Mouse (Mus musculus) forebrain, embryonic 16.5 days (tissue): Measurements from ENCODE around the gene Cav2. TPM values are rescaled to one million over a fixed set of nuclear protein-coding genes. Genes with fewer than 3 reads are reported as not detected.

Source experiments
- ATAC-seq: fragments of 200-750 bp; cut with Nextera tagmentation; 2 replicates; pipeline ENCODE4 v1.8.0; 2017; ENCODE audit warnings: mild to moderate bottlenecking, moderate library complexity
- H3K27ac ChIP-seq: fragments of 300-500 bp; sonication (generic); 2 replicates; pipeline ENCODE4 v1.5.1; 2014; ENCODE audit warnings: low read length, control low read depth
- H3K27me3 ChIP-seq: fragments of 300-500 bp; sonication (generic); replicated peaks from 2 replicates; pipeline ENCODE4 v1.6.1; 2014; ENCODE audit warnings: low read length; ENCODE audit not compliant: control insufficient read depth, insufficient read depth
- H3K36me3 ChIP-seq: fragments of 300-500 bp; sonication (generic); 2 replicates; pipeline ENCODE4 v1.6.1; 2014; ENCODE audit not compliant: control insufficient read depth, insufficient read depth
- H3K4me1 ChIP-seq: fragments of 300-500 bp; sonication (generic); replicated peaks from 2 replicates; pipeline ENCODE4 v1.6.1; 2014; ENCODE audit warnings: low read length; ENCODE audit not compliant: control insufficient read depth, insufficient read depth
- H3K4me2 ChIP-seq: fragments of 300-500 bp; sonication (generic); 2 replicates; pipeline ENCODE4 v1.6.1; 2014; ENCODE audit warnings: mild to moderate bottlenecking, low read length, control low read depth
- H3K4me3 ChIP-seq: fragments of 300-500 bp; sonication (generic); replicated peaks from 2 replicates; pipeline ENCODE4 v1.5.1; 2014; ENCODE audit warnings: mild to moderate bottlenecking, low read length, control low read depth
- H3K9ac ChIP-seq: fragments of 300-500 bp; sonication (generic); replicated peaks from 2 replicates; pipeline ENCODE4 v1.6.1; 2014; ENCODE audit warnings: low read depth, low read length, control low read depth
- H3K9me3 ChIP-seq: fragments of 300-500 bp; sonication (generic); 2 replicates; pipeline ENCODE4 v1.6.1; 2016; ENCODE audit warnings: low read length; ENCODE audit not compliant: control insufficient read depth
- WGBS: fragments of 180-500 bp; shearing (Covaris S2); extraction: QIAGEN DNeasy Blood & Tissue Kit; methylation state at CpG from one replicate; pipeline ENCODE4 v1.1.7; 2014; 5-methylcytosine and 5-hydroxymethylcytosine counted together
- polyA plus RNA-seq: library from polyadenylated mRNA; unstranded; fragments of >200 nt; fragmentation: Nextera tagmentation; extraction: Ambion mirVana; gene quantifications from 2 replicates; pipeline ENCODE4 v1.2.1, GENCODE M21; 2015

Cav2 gene
- polyA plus RNA-seq = 12.2 and 17.4 TPM in 2 replicates

- Histone ChIP-seq H3K9ac (peak within 1 kb of the TSS; percentile 76), H3K27me3 (no peaks in the 10 kb centered on the region), H3K4me1 (peaks cover 12% of the 10 kb centered on the region), H3K27ac (no peak within 1 kb of the TSS), H3K9me3 (no peaks in the 10 kb centered on the region), H3K4me3 (peak within 1 kb of the TSS; percentile 64), H3K4me2 (peak within 1 kb of the TSS; percentile 99), H3K36me3 (no peaks in the 10 kb centered on the region)
- WGBS = 1% methylated on average over 39 of the region's 40 CpGs
- peak; percentile 94 for ATAC-seq
These were observed at the start of gene Cav2 for GRCm38 (mm10) chr6:17280939-17281756. Gene Cav2, plus strand, starts transcription at chr6:17281185.

- H3K4me3 ChIP-seq = no peak overlapping the region
- 96% methylated on average over 1 of the region's 1 CpGs for WGBS
- ATAC-seq = no peak
- no peaks in the 10 kb centered on the region for H3K9me3 ChIP-seq
- no peak overlapping the region for H3K27ac ChIP-seq
- H3K4me1 ChIP-seq = no peaks in the 10 kb centered on the region
- no peak overlapping the region for H3K9ac ChIP-seq
- no peak overlapping the region for H3K4me2 ChIP-seq
- H3K27me3 ChIP-seq = no peaks in the 10 kb centered on the region
- no peaks in the 10 kb centered on the region for H3K36me3 ChIP-seq
These were observed 41.3 kb upstream of the Cav2 start for GRCm38 (mm10) chr6:17239693-17240092.

GRCm38 (mm10) chr6:17241013-17241412 is 40.0 kb upstream of the Cav2 start:
- H3K4me1 ChIP-seq = no peaks in the 10 kb centered on the region
- no peak overlapping the region for H3K27ac ChIP-seq
- H3K27me3 ChIP-seq = no peaks in the 10 kb centered on the region
- no peak overlapping the region for H3K9ac ChIP-seq
- H3K4me3 ChIP-seq = no peak overlapping the region
- no peaks in the 10 kb centered on the region for H3K36me3 ChIP-seq
- WGBS = 91% methylated on average over 1 of the region's 1 CpGs
- no peaks in the 10 kb centered on the region for H3K9me3 ChIP-seq
- no peak overlapping the region for H3K4me2 ChIP-seq
- ATAC-seq = no peak

GRCm38 (mm10) chr6:17246959-17247358 is 34.0 kb upstream of the Cav2 start:
- 0 out of 2 replicates have a peak, but pooled peaks cover 2% of the 10 kb centered on the region for H3K9me3 ChIP-seq
- H3K27ac ChIP-seq = no peak overlapping the region
- WGBS = 93% methylated on average over 2 of the region's 2 CpGs
- H3K4me1 ChIP-seq = peaks cover 5% of the 10 kb centered on the region; the same call in 1 of the 2 replicates
- no peak overlapping the region for H3K4me3 ChIP-seq
- H3K4me2 ChIP-seq = no peak overlapping the region
- no peaks in the 10 kb centered on the region for H3K36me3 ChIP-seq
- no peak for ATAC-seq
- H3K27me3 ChIP-seq = no peaks in the 10 kb centered on the region
- H3K9ac ChIP-seq = no peak overlapping the region

- H3K4me2 ChIP-seq = no peak overlapping the region
- ATAC-seq = no peak
- no peaks in the 10 kb centered on the region for H3K27me3 ChIP-seq
- peaks cover 5% of the 10 kb centered on the region; the same call in 1 of the 2 replicates for H3K4me1 ChIP-seq
- no peak overlapping the region for H3K4me3 ChIP-seq
- H3K36me3 ChIP-seq = no peaks in the 10 kb centered on the region
- WGBS = 68% methylated on average over 3 of the region's 3 CpGs
- no peak overlapping the region for H3K9ac ChIP-seq
- H3K27ac ChIP-seq = no peak overlapping the region
- 0 out of 2 replicates have a peak, but pooled peaks cover 2% of the 10 kb centered on the region for H3K9me3 ChIP-seq
These were observed 33.3 kb upstream of the Cav2 start for GRCm38 (mm10) chr6:17247673-17248072.

- Histone ChIP-seq H3K27ac (no peak overlapping the region), H3K9ac (no peak overlapping the region), H3K4me2 (no peak overlapping the region), H3K9me3 (0 out of 2 replicates have a peak, but pooled peaks cover 2% of the 10 kb centered on the region), H3K4me3 (no peak overlapping the region), H3K27me3 (no peaks in the 10 kb centered on the region), H3K4me1 (peaks cover 5% of the 10 kb centered on the region; the same call in 1 of the 2 replicates), H3K36me3 (no peaks in the 10 kb centered on the region)
- whole genome bisulfite sequencing = no CpG with 5 or more reads among the region's 1 CpGs
- peak; percentile 91 for ATAC-seq
These were observed 32.7 kb upstream of the Cav2 start for GRCm38 (mm10) chr6:17248241-17248640.

- H3K27ac ChIP-seq = no peak overlapping the region
- peaks cover 5% of the 10 kb centered on the region; the same call in 1 of the 2 replicates for H3K4me1 ChIP-seq
- no peaks in the 10 kb centered on the region for H3K9me3 ChIP-seq
- no peak overlapping the region for H3K4me3 ChIP-seq
- H3K27me3 ChIP-seq = no peaks in the 10 kb centered on the region
- 41% methylated on average over 1 of the region's 1 CpGs for WGBS
- no peak overlapping the region for H3K4me2 ChIP-seq
- no peaks in the 10 kb centered on the region for H3K36me3 ChIP-seq
- H3K9ac ChIP-seq = no peak overlapping the region
- ATAC-seq = no peak
These were observed 29.0 kb upstream of the Cav2 start for GRCm38 (mm10) chr6:17251958-17252357.

GRCm38 (mm10) chr6:17258142-17258541 is 22.8 kb upstream of the Cav2 start:
- no peaks in the 10 kb centered on the region for H3K27me3 ChIP-seq
- WGBS = 93% methylated on average over 1 of the region's 1 CpGs
- no peak for ATAC-seq
- H3K4me3 ChIP-seq = no peak overlapping the region
- H3K4me2 ChIP-seq = no peak overlapping the region
- H3K36me3 ChIP-seq = no peaks in the 10 kb centered on the region
- no peaks in the 10 kb centered on the region for H3K4me1 ChIP-seq
- H3K9me3 ChIP-seq = no peaks in the 10 kb centered on the region
- H3K27ac ChIP-seq = no peak overlapping the region
- H3K9ac ChIP-seq = no peak overlapping the region

- Histone ChIP-seq H3K9ac (no peak overlapping the region), H3K9me3 (no peaks in the 10 kb centered on the region), H3K4me2 (no peak overlapping the region), H3K27ac (no peak overlapping the region), H3K36me3 (no peaks in the 10 kb centered on the region), H3K4me1 (no peaks in the 10 kb centered on the region), H3K4me3 (no peak overlapping the region), H3K27me3 (no peaks in the 10 kb centered on the region)
- WGBS = 100% methylated on average over 1 of the region's 1 CpGs
- no peak for ATAC-seq
These were observed 22.1 kb upstream of the Cav2 start for GRCm38 (mm10) chr6:17258911-17259310.
